Mouse (Mus musculus) neural tube, postnatal 0 days (tissue): ENCODE data around the gene Sall4. TPM values are rescaled to one million over a fixed set of nuclear protein-coding genes. Genes with fewer than 3 reads are reported as not detected.

Source experiments
- polyA plus RNA-seq: library from polyadenylated mRNA; unstranded; fragments of >200 nt; fragmentation: Nextera tagmentation; extraction: Ambion mirVana; gene quantifications from 2 replicates; pipeline ENCODE4 v1.2.1, GENCODE M21; 2015

Gene Sall4
- 0.33 and 0.45 TPM in 2 replicates for polyA plus RNA-seq

GRCm38 (mm10) chr2:168767582-168767981 is at the start of gene Sall4:
Gene Sall4, minus strand, starts transcription at chr2:168767943.

GRCm38 (mm10) chr2:168742059-168742627 is 25.6 kb downstream of the Sall4 start, which contains the start of gene Atp9a:
Gene Atp9a, minus strand, starts transcription at chr2:168742409.

Other genes starting within 250 kb of the Sall4 start
- gene Nfatc2, start 166.3 kb downstream of the Sall4 start, polyA plus RNA-seq = 9.9 and 10.5 TPM in 2 replicates
- gene Atp9a, start 25.5 kb downstream of the Sall4 start, polyA plus RNA-seq = 182 and 206 TPM in 2 replicates
- 19.6 and 20.5 TPM in 2 replicates for gene Zfp64, start 187.6 kb upstream of the Sall4 start, polyA plus RNA-seq